Mouse (Mus musculus) lung, postnatal 4 days (tissue): Measurements from ENCODE around the gene Sun2.

Experiments
- DNase-seq, 2 experiments: peaks; one replicate each; pipeline ENCODE4 v3.0.0; 2021

Gene Sun2

GRCm38 (mm10) chr15:79741921-79742705 lies at the start of gene Sun2:
Gene Sun2, minus strand, starts transcription at chr15:79742536.
- DNase-seq: peak; percentile 94 to 95

DNA sequence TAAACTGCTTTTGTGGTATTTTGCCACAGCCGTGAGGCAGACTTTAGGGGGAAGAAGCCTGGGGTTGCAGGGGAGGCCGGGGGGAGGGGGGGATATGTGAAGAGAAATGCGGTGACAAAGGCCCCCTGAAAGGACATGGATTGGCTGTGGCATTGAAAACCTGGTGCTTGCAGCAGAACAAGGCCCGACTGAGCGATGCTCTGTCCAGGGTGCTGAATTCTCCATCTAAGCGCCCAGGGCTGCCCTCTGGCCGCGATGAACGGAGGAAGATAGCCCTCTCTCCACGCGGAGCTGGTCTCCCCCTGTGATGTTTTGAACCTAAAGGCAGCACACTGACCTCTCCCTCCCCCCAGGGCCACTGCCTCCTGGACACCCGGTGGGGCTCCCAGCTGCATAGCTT lies 49.2 kb upstream of the Sun2 start:
- DNase-seq: peak; percentile 61 to 68

- no peak for DNase-seq
These were observed 48.6 kb upstream of the Sun2 start for GRCm38 (mm10) chr15:79790905-79791304.

DNA sequence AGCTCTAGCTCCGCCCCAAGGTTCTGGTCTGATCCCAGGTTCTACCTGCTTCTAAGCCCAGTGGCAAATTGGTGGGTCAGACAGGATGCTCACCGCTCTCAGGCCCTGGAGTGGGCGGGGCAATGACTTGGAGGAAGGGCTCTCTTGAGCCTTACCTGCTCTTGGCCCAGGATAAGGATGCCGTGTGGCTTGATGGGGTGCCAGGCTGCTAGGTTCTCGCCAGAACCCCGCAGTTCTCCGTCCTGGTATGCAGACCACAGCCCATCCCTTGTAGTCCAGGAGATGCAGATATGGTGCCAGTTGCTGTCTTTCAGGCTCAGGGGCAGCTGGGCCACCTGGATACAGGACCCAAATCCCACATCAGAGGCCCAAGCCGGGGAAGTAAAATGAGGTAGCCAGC lies 47.8 kb upstream of the Sun2 start:
- DNase-seq: no peak

DNA sequence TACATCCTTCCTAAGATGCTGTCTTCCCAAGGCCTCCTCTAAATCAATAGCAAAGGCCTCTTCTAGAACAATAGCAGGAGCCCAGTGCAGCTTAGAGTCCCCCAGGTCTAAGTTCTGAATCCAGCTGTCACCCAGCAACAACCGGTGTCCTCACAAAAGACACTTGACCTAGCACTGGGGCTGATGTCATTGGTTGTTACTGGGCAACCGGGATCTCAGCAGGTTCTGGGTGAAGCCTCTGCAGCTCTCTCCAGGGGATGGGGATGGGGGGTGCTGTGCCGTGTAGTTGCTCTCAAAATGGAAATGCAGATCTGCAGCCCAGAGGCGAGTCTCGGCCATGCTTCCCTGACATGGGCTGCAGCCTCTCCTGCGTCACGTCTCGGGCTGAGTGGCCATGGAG lies 45.5 kb upstream of the Sun2 start:
- DNase-seq: no peak

GRCm38 (mm10) chr15:79785056-79785455 lies 42.7 kb upstream of the Sun2 start:
- DNase-seq: no peak

DNA sequence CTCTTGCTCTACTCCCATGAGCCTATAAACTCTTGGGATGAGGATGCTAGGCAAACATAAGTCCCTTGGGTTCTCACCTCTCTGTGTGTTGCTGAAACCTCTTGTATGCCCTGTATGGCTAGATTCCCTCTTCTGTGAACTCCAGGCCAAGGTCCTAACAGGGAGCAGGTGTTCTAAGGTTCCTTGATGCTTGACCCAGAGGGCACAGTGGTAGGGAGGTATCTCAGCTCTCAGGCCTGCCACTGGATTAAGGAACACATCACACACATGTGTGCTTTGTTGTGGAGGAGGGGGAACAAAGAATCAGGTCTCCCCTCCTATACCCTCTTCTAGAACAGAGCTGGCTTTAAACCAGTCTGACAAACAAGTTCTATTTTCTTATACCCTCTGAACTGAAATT lies 35.4 kb upstream of the Sun2 start, which contains the start of gene Dnal4:
Dnal4 (minus strand) TSS at position 101 of the 400 bp plus-strand sequence.
- no peak for DNase-seq

- no peak for DNase-seq
These were observed 33.3 kb upstream of the Sun2 start for GRCm38 (mm10) chr15:79775662-79776061.

GRCm38 (mm10) chr15:79774117-79775027 lies 32.0 kb upstream of the Sun2 start:
- peak; percentile 98 for DNase-seq

GRCm38 (mm10) chr15:79770629-79771240 lies 28.4 kb upstream of the Sun2 start:
- DNase-seq: no peak

DNA sequence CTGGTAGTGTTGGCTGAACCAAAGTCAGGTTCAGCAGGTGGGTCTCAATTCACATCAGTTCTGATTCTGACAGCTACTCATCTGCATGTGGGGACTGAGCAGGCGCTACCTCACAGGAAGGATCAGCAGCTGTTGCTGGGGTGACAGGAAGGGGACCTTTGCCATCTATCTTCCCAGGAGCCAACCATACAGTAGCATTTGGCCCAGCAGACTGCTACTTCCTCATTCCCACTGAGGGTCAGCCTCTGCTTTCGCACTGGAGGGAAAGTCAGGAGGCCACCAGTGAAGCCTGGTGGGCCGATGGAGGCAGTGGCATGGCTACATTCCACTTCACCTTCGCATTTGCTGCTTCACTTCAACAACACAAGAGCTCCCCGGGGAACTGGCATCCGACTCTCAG lies 26.0 kb upstream of the Sun2 start:
- DNase-seq: peak in 1 of 2 experiments; percentile 34

GRCm38 (mm10) chr15:79767327-79767961 lies 25.1 kb upstream of the Sun2 start:
- no peak for DNase-seq

DNA sequence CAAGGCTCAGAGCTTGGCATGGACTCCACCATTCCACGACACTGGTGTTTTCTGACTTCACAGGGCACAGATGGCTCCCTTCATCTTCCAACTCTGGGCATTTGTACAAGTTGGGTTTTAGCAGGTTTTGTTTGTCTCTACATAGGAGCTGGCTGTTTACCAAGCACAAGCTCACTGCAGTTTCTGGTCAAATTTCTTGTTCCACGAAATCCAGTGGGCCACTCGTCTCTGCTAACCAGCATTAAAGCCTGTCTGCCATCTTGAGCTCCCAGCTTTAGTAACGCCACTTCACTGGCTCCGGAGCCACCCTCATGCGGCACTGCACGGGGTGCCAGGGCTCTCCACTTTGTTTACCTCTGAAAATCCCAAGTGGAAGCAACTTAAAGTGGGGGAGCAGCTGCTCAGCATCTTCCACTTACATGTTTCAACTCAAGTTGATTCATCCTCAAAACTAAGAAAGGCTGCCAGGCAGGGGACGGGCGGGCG lies 24.3 kb upstream of the Sun2 start:
- DNase-seq: peak in 1 of 2 experiments; percentile 48

- peak in 1 of 2 experiments; percentile 47 for DNase-seq
These were observed 23.8 kb upstream of the Sun2 start for GRCm38 (mm10) chr15:79766168-79766567.

DNA sequence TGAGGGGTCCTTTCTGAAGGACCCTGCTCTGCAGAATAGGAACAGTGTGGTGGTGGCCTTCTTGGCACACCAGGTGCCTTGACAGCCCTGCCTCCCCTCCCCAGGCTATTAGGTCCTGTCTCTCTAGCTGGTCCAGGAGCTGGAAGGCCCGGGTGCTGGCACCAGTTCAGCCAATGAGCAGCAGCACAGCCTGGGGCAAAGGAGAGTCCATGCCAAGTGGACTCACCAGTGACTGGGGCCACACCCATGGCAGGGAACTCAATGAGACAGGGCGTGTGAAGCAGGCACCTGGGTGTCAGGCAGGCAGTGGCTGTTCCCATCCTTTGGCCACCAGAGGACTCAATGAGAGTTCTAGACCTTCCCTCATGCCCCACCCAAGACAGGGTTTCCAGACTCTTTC lies 23.0 kb upstream of the Sun2 start:
- DNase-seq: peak in 1 of 2 experiments; percentile 50

- DNase-seq: no peak
These were observed 22.4 kb upstream of the Sun2 start for GRCm38 (mm10) chr15:79764539-79765267.

GRCm38 (mm10) chr15:79763601-79764246 lies 21.4 kb upstream of the Sun2 start:
- DNase-seq: no peak

- no peak for DNase-seq
These were observed 20.7 kb upstream of the Sun2 start for GRCm38 (mm10) chr15:79763001-79763400.

- DNase-seq: no peak
These were observed 18.6 kb upstream of the Sun2 start for GRCm38 (mm10) chr15:79760956-79761355.

- DNase-seq: no peak
These were observed 14.8 kb upstream of the Sun2 start for GRCm38 (mm10) chr15:79757118-79757517.

DNA sequence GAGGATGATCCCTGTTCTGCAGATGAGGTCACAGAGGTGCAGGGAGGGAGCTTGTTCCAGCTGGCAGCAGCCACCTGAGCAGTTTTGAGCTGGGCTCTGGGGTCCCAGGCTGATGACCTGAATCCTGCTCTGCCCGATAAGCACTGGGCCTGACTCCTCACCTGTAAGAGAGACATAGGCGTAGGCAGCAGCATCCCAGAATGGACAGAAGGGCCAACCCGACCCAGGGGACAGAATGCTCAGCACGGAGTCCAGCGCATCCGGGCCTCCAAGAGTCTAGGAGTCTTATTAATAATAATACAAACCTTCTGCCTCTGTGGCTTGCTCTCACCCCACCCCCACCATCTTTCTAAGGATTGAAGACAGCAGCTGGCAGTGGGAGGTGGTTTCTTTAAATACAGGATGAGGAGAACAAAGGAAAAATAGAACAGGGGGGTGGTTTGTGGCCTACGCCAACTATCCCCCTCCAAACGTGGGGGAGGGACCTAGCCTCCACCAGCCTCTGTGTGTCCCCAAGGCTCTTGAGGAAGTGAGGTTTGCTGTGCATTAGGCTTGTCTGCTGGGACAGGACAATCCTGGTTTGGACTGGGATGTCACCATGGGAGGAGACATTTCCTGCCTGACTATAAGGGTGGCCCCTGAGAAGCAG lies 13.8 kb upstream of the Sun2 start:
- peak; percentile 31 to 61 for DNase-seq
